Mouse (Mus musculus) common myeloid progenitor, adult 5-6 weeks (primary cell): ENCODE data around the gene Cbfb. TPM values are rescaled to one million over a fixed set of nuclear protein-coding genes. Genes with fewer than 3 reads are reported as not detected.
"Not testable (repeated sequence)": the region's sequence is repeated elsewhere in the genome, so short reads cannot be mapped to it uniquely, and the experiment has no call there.

Source experiments
- ATAC-seq: replicated peaks from 2 replicates; pipeline ENCODE4 v1.8.0; 2016; ENCODE audit warnings: low read depth, mild to moderate bottlenecking, moderate TSS enrichment, inconsistent platforms; ENCODE audit not compliant: poor library complexity, severe bottlenecking
- total RNA-seq: library from RNA; stranded (forward); fragments of 200-1000, 187-1606 nt; gene quantifications from 2 replicates; pipeline ENCODE4 v1.2.3, GENCODE M21; 2017

Cbfb gene
- total RNA-seq, 1 experiment from 2014 or later: 164 TPM

- not testable (repeated sequence) for ATAC-seq
Measured at GRCm38 (mm10) chr8:105175287-105175686, 4.8 kb downstream of the Cbfb start.

GRCm38 (mm10) chr8:105178211-105178800 is 7.8 kb downstream of the Cbfb start:
- no peak for ATAC-seq

- no peak for ATAC-seq
Measured at GRCm38 (mm10) chr8:105182201-105182600, 11.7 kb downstream of the Cbfb start.

GRCm38 (mm10) chr8:105186467-105187005 is 16.1 kb downstream of the Cbfb start:
- ATAC-seq: no peak

- no peak for ATAC-seq
Measured at GRCm38 (mm10) chr8:105192182-105192581, 21.7 kb downstream of the Cbfb start.

GRCm38 (mm10) chr8:105205748-105206147 is 35.3 kb downstream of the Cbfb start:
- no peak for ATAC-seq

- ATAC-seq: no peak
Measured at GRCm38 (mm10) chr8:105206766-105207275, 36.3 kb downstream of the Cbfb start.

- no peak for ATAC-seq
Measured at GRCm38 (mm10) chr8:105207675-105208273, 37.3 kb downstream of the Cbfb start.

GRCm38 (mm10) chr8:105209153-105210110 is 39.0 kb downstream of the Cbfb start:
- ATAC-seq: no peak

- no peak for ATAC-seq
Measured at GRCm38 (mm10) chr8:105214104-105214503, 43.6 kb downstream of the Cbfb start.

GRCm38 (mm10) chr8:105217926-105218522 is 47.5 kb downstream of the Cbfb start:
- peak; percentile 80 for ATAC-seq

- ATAC-seq: no peak
Measured at GRCm38 (mm10) chr8:105223850-105224249, 53.4 kb downstream of the Cbfb start.

GRCm38 (mm10) chr8:105224413-105225271 is 54.2 kb downstream of the Cbfb start, which contains the start of gene D230025D16Rik:
TSS of gene D230025D16Rik (plus strand) at chr8:105225145.
- peak; percentile 94 for ATAC-seq

- ATAC-seq: no peak
Measured at GRCm38 (mm10) chr8:105225272-105225593, 54.8 kb downstream of the Cbfb start.

GRCm38 (mm10) chr8:105225917-105226316 is 55.4 kb downstream of the Cbfb start:
- peak; percentile 29; the same call in 1 of the 2 replicates for ATAC-seq

- 0 out of 2 replicates have a peak, but pooled peaks have one; percentile 36 for ATAC-seq
Measured at GRCm38 (mm10) chr8:105231503-105232320, 61.2 kb downstream of the Cbfb start.

GRCm38 (mm10) chr8:105232321-105232693 is 61.8 kb downstream of the Cbfb start:
- not testable (repeated sequence) for ATAC-seq
